ENCODE assay signal across 25 mouse cellular contexts in the genomic region with DNA sequence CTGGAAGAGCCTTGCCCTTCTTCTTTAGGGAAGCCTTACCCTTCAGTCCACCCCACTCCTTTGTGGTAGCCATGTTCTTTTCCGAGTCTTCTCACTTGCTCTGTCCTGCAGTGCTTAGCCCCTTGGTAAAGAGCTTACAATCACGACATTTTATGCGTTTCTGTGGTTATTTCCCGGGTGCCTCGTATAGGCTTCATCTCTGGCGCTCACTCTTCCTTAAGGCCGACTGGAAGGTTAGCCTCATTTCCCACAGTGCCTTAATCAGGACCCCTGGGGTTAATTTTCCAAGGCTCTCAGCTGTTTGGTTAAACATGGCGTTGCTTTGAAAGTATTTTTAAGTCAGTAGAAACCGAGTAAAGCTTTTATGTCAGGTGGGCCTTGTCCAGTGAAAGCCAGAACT. TPM values are rescaled to one million over a fixed set of nuclear protein-coding genes. Genes with fewer than 3 reads are reported as not detected.
DNase-seq lines count a peak whose midpoint lies in the region; ATAC-seq lines count a peak whose summit lies in the region.
"Had no signal": no experiment of that assay in that cellular context is flagged by ENCODE, and none has a peak within 500 bp of the region (broad histone marks: within the 10 kb centered on the region; RNA-seq: fewer than 3 reads in every experiment).

No protein-coding gene starts in this region.

- no peak for ATAC-seq in kidney, embryonic 15.5 days (replicated peaks; ENCODE audit: low FRiP score)
- ATAC-seq in midbrain, embryonic 11.5 days (ENCODE audit: low FRiP score): no peak
- no peak for ATAC-seq in midbrain, embryonic 16.5 days
- ATAC-seq: CD4-positive, CD25-positive, alpha-beta regulatory T cell, adult 4 months; forebrain, embryonic 15.5 days had no signal

- H3K36me3 ChIP-seq in kidney, embryonic 15.5 days: no peaks in the 10 kb centered on the region
- H3K36me3 ChIP-seq in midbrain, embryonic 11.5 days (ENCODE audit: control insufficient read depth, insufficient read depth, low read length): no peaks in the 10 kb centered on the region
- no peaks in the 10 kb centered on the region for H3K36me3 ChIP-seq in midbrain, embryonic 16.5 days (ENCODE audit: control insufficient read depth, insufficient read depth, low read length)
- no peaks in the 10 kb centered on the region for H3K36me3 ChIP-seq in limb, embryonic 10.5 days
- H3K36me3 ChIP-seq: embryonic facial prominence, embryonic 13.5 days; forebrain, embryonic 12.5 days; forebrain, embryonic 15.5 days; heart, embryonic 10.5 days; heart, embryonic 13.5 days; hindbrain, embryonic 12.5 days; hindbrain, embryonic 15.5 days had no signal

- DNase-seq in kidney, adult 11 months: no peak
- DNase-seq in midbrain, embryonic 11.5 days (ENCODE audit: low spot score, missing footprints): peak; percentile 56
- DNase-seq in limb, embryonic 10.5 days (ENCODE audit: low spot score): no peak
- no peak for DNase-seq in thymus, postnatal 25 days
- DNase-seq in adipocyte (ENCODE audit: low spot score): no peak
- DNase-seq: adrenal gland, adult 2 months; adrenal gland, postnatal 14 days; cerebellum, adult 11 months; cerebellum, adult 2 months; cerebellum, adult 9-11 months; cerebellum, postnatal 25 days; gastrocnemius, postnatal 25 days; heart, adult 2 months; heart, postnatal 14 days had no signal

- H3K4me2 ChIP-seq in kidney, embryonic 15.5 days: no peak overlapping the region
- H3K4me2 ChIP-seq in midbrain, embryonic 11.5 days: no peak overlapping the region
- no peak overlapping the region for H3K4me2 ChIP-seq in midbrain, embryonic 16.5 days (ENCODE audit: low read length)
- H3K4me2 ChIP-seq: embryonic facial prominence, embryonic 13.5 days; forebrain, embryonic 12.5 days; forebrain, embryonic 15.5 days; heart, embryonic 13.5 days; hindbrain, embryonic 12.5 days; hindbrain, embryonic 15.5 days had no signal

- H3K4me3 ChIP-seq in kidney, embryonic 15.5 days (replicated peaks): no peak overlapping the region
- H3K4me3 ChIP-seq in midbrain, embryonic 11.5 days (ENCODE audit: low read depth, low read length): no peak overlapping the region
- H3K4me3 ChIP-seq in midbrain, embryonic 16.5 days (ENCODE audit: low read depth, low read length): no peak overlapping the region
- H3K4me3 ChIP-seq in limb, embryonic 10.5 days: no peak overlapping the region
- H3K4me3 ChIP-seq: embryonic facial prominence, embryonic 13.5 days; erythroblast, embryonic 14.5 days; forebrain, embryonic 12.5 days; forebrain, embryonic 15.5 days; heart, adult 2 months; heart, embryonic 10.5 days; heart, embryonic 13.5 days; hindbrain, embryonic 12.5 days; hindbrain, embryonic 15.5 days had no signal

- peaks cover 24% of the 10 kb centered on the region for H3K4me1 ChIP-seq in kidney, embryonic 15.5 days
- H3K4me1 ChIP-seq in midbrain, embryonic 11.5 days (ENCODE audit: control insufficient read depth, insufficient read depth, low read length): no peaks in the 10 kb centered on the region
- H3K4me1 ChIP-seq in midbrain, embryonic 16.5 days (ENCODE audit: control insufficient read depth, insufficient read depth, low read length): 0 out of 2 replicates have a peak, but pooled peaks cover 3% of the 10 kb centered on the region
- peaks cover 69% of the 10 kb centered on the region for H3K4me1 ChIP-seq in limb, embryonic 10.5 days
- H3K4me1 ChIP-seq: forebrain, embryonic 12.5 days; forebrain, embryonic 15.5 days; hindbrain, embryonic 12.5 days; hindbrain, embryonic 15.5 days had no signal

- 79% methylated on average over 9 of the region's 9 CpGs for WGBS in kidney, embryonic 15.5 days
- WGBS in midbrain, embryonic 11.5 days: 76% methylated on average over 9 of the region's 9 CpGs
- 75% methylated on average over 9 of the region's 9 CpGs for WGBS in midbrain, embryonic 16.5 days
- WGBS in limb, embryonic 10.5 days: 77% methylated on average over 9 of the region's 9 CpGs

- H3K27ac ChIP-seq in kidney, embryonic 15.5 days: peak overlapping the region; percentile 4; the same call in 1 of the 2 replicates
- H3K27ac ChIP-seq in midbrain, embryonic 11.5 days (ENCODE audit: low read depth, low read length): no peak overlapping the region
- H3K27ac ChIP-seq in midbrain, embryonic 16.5 days (ENCODE audit: low read length): no peak overlapping the region
- H3K27ac ChIP-seq in limb, embryonic 10.5 days: peak overlapping the region; percentile 79
- H3K27ac ChIP-seq: embryonic facial prominence, embryonic 13.5 days; forebrain, embryonic 12.5 days; forebrain, embryonic 15.5 days; heart, adult 2 months; heart, embryonic 10.5 days; heart, embryonic 13.5 days; hindbrain, embryonic 12.5 days; hindbrain, embryonic 15.5 days had no signal

- no peak overlapping the region for H3K9ac ChIP-seq in kidney, embryonic 15.5 days
- H3K9ac ChIP-seq in midbrain, embryonic 11.5 days (ENCODE audit: low read length): no peak overlapping the region
- H3K9ac ChIP-seq in midbrain, embryonic 16.5 days (ENCODE audit: low read depth, low read length): no peak overlapping the region
- H3K9ac ChIP-seq: embryonic facial prominence, embryonic 13.5 days; forebrain, embryonic 12.5 days; forebrain, embryonic 15.5 days; heart, embryonic 13.5 days; hindbrain, embryonic 12.5 days; hindbrain, embryonic 15.5 days had no signal

- no peaks in the 10 kb centered on the region for H3K27me3 ChIP-seq in kidney, embryonic 15.5 days
- no peaks in the 10 kb centered on the region for H3K27me3 ChIP-seq in midbrain, embryonic 11.5 days (ENCODE audit: control insufficient read depth, insufficient read depth, low read length)
- no peaks in the 10 kb centered on the region for H3K27me3 ChIP-seq in midbrain, embryonic 16.5 days (ENCODE audit: control insufficient read depth, insufficient read depth, low read depth, low read length)
- no peaks in the 10 kb centered on the region for H3K27me3 ChIP-seq in limb, embryonic 10.5 days (ENCODE audit: low read depth, poor library complexity, severe bottlenecking)
- H3K27me3 ChIP-seq: embryonic facial prominence, embryonic 13.5 days; forebrain, embryonic 12.5 days; forebrain, embryonic 15.5 days; heart, embryonic 13.5 days; hindbrain, embryonic 12.5 days; hindbrain, embryonic 15.5 days had no signal

- H3K9me3 ChIP-seq in kidney, embryonic 15.5 days (replicated peaks): no peaks in the 10 kb centered on the region
- no peaks in the 10 kb centered on the region for H3K9me3 ChIP-seq in midbrain, embryonic 11.5 days (ENCODE audit: control insufficient read depth, low read length)
- H3K9me3 ChIP-seq in midbrain, embryonic 16.5 days (replicated peaks; ENCODE audit: control insufficient read depth, low read length, poor library complexity, severe bottlenecking): no peaks in the 10 kb centered on the region
- no peaks in the 10 kb centered on the region for H3K9me3 ChIP-seq in limb, embryonic 10.5 days (replicated peaks)
- H3K9me3 ChIP-seq: embryonic facial prominence, embryonic 13.5 days; forebrain, embryonic 12.5 days; forebrain, embryonic 15.5 days; heart, embryonic 10.5 days; heart, embryonic 13.5 days; hindbrain, embryonic 12.5 days; hindbrain, embryonic 15.5 days had no signal

RNA-seq across cellular contexts. Expression of a gene that starts 34.7 kb away (rescaled TPM):
- polyA plus RNA-seq in kidney, embryonic 15.5 days (2015; fragmentation: Nextera tagmentation; extraction: Ambion mirVana): 55.6 and 60.2 TPM in 2 replicates
- 42.7 and 46.6 TPM in 2 replicates for polyA plus RNA-seq in midbrain, embryonic 11.5 days (2014; fragmentation: Nextera tagmentation; extraction: Ambion mirVana)
- polyA plus RNA-seq in midbrain, embryonic 16.5 days (2015; fragmentation: Nextera tagmentation; extraction: Ambion mirVana): 33.6 and 34.6 TPM in 2 replicates
- polyA plus RNA-seq in limb, embryonic 10.5 days (2016; fragmentation: Nextera tagmentation; extraction: Ambion mirVana): 61.2 and 74.4 TPM in 2 replicates
- polyA plus RNA-seq: erythroblast, embryonic 14.5 days had no signal

Comparison
In these comparisons a context has a peak if more than half of its experiments do, and no peak if none do; other contexts are left out.
1. H3K27ac ChIP-seq: peak in kidney, embryonic 15.5 days (single experiment) and limb, embryonic 10.5 days (single experiment); none in midbrain, embryonic 11.5 days (single experiment) and midbrain, embryonic 16.5 days (single experiment).